ENCODE assay signal across 13 mouse cellular contexts in the genomic region with DNA sequence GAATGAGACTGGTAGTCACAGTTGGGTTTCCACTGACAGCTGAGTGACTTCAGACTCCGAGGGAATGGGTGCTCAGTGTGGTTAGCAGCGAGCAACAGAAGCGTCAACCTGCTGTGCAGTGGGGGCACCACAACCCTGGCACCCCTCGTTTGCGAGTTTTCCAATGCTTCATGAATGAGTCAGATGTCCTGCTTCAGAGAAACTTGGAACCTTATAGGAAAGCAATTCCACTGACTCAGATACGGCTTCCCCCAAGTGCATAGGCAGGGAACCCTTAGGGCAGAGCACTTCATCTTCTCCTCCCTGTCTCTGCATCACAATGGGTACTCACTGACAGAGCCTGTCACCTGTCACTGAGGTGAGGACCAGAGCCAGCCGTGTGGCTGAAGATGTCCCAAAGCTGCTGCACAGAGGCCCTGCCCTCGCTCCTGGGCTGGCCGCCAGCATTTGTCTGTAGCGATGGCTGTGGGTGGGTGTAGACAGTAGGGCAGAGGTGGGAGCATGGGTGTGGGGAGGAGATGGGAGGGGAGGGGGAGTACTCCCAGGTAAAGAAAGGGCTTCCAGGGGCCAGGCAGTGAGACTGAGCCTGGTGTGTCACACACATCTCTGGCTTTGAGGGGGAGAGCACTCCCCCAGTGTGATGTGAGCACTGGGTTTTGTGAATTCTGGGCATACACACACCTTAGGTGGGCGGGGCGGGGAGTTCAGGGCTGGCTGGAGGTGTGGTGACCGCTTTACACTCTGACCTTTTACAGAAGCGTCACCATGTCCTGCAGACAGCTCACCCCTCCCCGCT. TPM values are rescaled to one million over a fixed set of nuclear protein-coding genes. Genes with fewer than 3 reads are reported as not detected.
A peak's percentile ranks its signal among the peaks of the same experiment; 100 is the strongest.
DNase-seq lines count a peak whose midpoint lies in the region; ATAC-seq and TF ChIP-seq lines count a peak whose summit lies in the region.
"Had no signal": no experiment of that assay in that cellular context is flagged by ENCODE, and none has a peak within 500 bp of the region (broad histone marks: within the 10 kb centered on the region; RNA-seq: fewer than 3 reads in every experiment).

No protein-coding gene starts in this region.

- H3K4me3 ChIP-seq in forebrain, postnatal 0 days (ENCODE audit: low read depth, low read length): no peak overlapping the region
- no peak overlapping the region for H3K4me3 ChIP-seq in forebrain, embryonic 16.5 days (replicated peaks; ENCODE audit: low read length)
- H3K4me3 ChIP-seq in neural tube, embryonic 14.5 days (ENCODE audit: low read depth, low read length): no peak overlapping the region
- H3K4me3 ChIP-seq: megakaryocyte, embryonic 14.5 days had no signal

- H3K27ac ChIP-seq in forebrain, postnatal 0 days (ENCODE audit: low read depth, low read length): peak overlapping the region; percentile 77; the same call in 1 of the 2 replicates
- H3K27ac ChIP-seq in forebrain, embryonic 16.5 days (ENCODE audit: low read length): no peak overlapping the region
- peak overlapping the region; percentile 55; the same call in 1 of the 2 replicates for H3K27ac ChIP-seq in neural tube, embryonic 14.5 days (ENCODE audit: low read depth, low read length)

- H3K4me2 ChIP-seq in forebrain, postnatal 0 days (ENCODE audit: low read depth): no peak overlapping the region
- no peak overlapping the region for H3K4me2 ChIP-seq in forebrain, embryonic 16.5 days (ENCODE audit: low read length)
- no peak overlapping the region for H3K4me2 ChIP-seq in neural tube, embryonic 14.5 days (ENCODE audit: low read depth, low read length)

- no peaks in the 10 kb centered on the region for H3K27me3 ChIP-seq in forebrain, postnatal 0 days (ENCODE audit: insufficient read depth, low read length)
- no peaks in the 10 kb centered on the region for H3K27me3 ChIP-seq in forebrain, embryonic 16.5 days (replicated peaks; ENCODE audit: control insufficient read depth, insufficient read depth, low read length)
- no peaks in the 10 kb centered on the region for H3K27me3 ChIP-seq in neural tube, embryonic 14.5 days (ENCODE audit: control insufficient read depth, insufficient read depth, low read length)

- TF ChIP-seq CTCF in forebrain, postnatal 0 days (IDR thresholded peaks at IDR 0.05; ENCODE audit: low read depth): no peak

- no peak for ATAC-seq in forebrain, postnatal 0 days
- ATAC-seq in forebrain, embryonic 16.5 days: no peak
- no peak for ATAC-seq in neural tube, embryonic 14.5 days (ENCODE audit: low read depth)
- no peak for ATAC-seq in activated CD4-positive, CD25-positive, alpha-beta regulatory T cell, adult 4 months
- ATAC-seq: CD4-positive, CD25-positive, alpha-beta regulatory T cell, adult 4 months had no signal

- no peak for DNase-seq in forebrain, postnatal 0 days
- peak; percentile 34 for DNase-seq in left cerebral cortex, postnatal 4 days
- no peak for DNase-seq in left cerebral cortex, adult 9 months (ENCODE audit: low spot score in 2 of 2)
- peak; percentile 45 to 51 for DNase-seq in heart, postnatal 14 days
- DNase-seq in spleen, postnatal 10 days (ENCODE audit: low spot score in 2 of 2): no peak
- DNase-seq: embryo, embryonic 11 days; retina, postnatal 1 day had no signal

- H3K4me1 ChIP-seq in forebrain, postnatal 0 days (ENCODE audit: insufficient read depth): no peaks in the 10 kb centered on the region
- peaks cover 19% of the 10 kb centered on the region for H3K4me1 ChIP-seq in forebrain, embryonic 16.5 days (replicated peaks; ENCODE audit: control insufficient read depth, insufficient read depth, low read length)
- peaks cover 12% of the 10 kb centered on the region for H3K4me1 ChIP-seq in neural tube, embryonic 14.5 days (ENCODE audit: control insufficient read depth, insufficient read depth, low read length)

- H3K9ac ChIP-seq in forebrain, postnatal 0 days: no peak overlapping the region
- no peak overlapping the region for H3K9ac ChIP-seq in forebrain, embryonic 16.5 days (replicated peaks; ENCODE audit: low read depth, low read length)
- no peak overlapping the region for H3K9ac ChIP-seq in neural tube, embryonic 14.5 days (replicated peaks; ENCODE audit: low read depth, low read length)

- peaks cover 4% of the 10 kb centered on the region; the same call in 1 of the 2 replicates for H3K36me3 ChIP-seq in forebrain, postnatal 0 days (ENCODE audit: insufficient read depth)
- H3K36me3 ChIP-seq in forebrain, embryonic 16.5 days (ENCODE audit: control insufficient read depth, insufficient read depth): no peaks in the 10 kb centered on the region
- H3K36me3 ChIP-seq in neural tube, embryonic 14.5 days (ENCODE audit: control insufficient read depth, insufficient read depth, low read length): no peaks in the 10 kb centered on the region

- no peaks in the 10 kb centered on the region for H3K9me3 ChIP-seq in forebrain, postnatal 0 days (ENCODE audit: low read length)
- no peaks in the 10 kb centered on the region for H3K9me3 ChIP-seq in forebrain, embryonic 16.5 days (ENCODE audit: control insufficient read depth, low read length)
- no peaks in the 10 kb centered on the region for H3K9me3 ChIP-seq in neural tube, embryonic 14.5 days (ENCODE audit: control insufficient read depth, low read length)
- H3K9me3 ChIP-seq: megakaryocyte, embryonic 14.5 days had no signal

- WGBS in forebrain, postnatal 0 days: 70% methylated on average over 15 of the region's 15 CpGs
- 76% methylated on average over 15 of the region's 15 CpGs for WGBS in forebrain, embryonic 16.5 days
- 81% methylated on average over 15 of the region's 15 CpGs for WGBS in neural tube, embryonic 14.5 days

- intact Hi-C loops in left cerebral cortex, postnatal 4 days (cut with DNase I): no loop called here
- intact Hi-C loops in heart, postnatal 14 days (cut with DNase I): loop anchor here (2.0 kb wide), 2 partner anchors 15 to 41 kb away; no protein-coding TSS in a partner anchor

RNA-seq across cellular contexts. Expression of a gene that starts 7.5 kb away (rescaled TPM):
- 6.7 and 7.8 TPM in 2 replicates for total RNA-seq in forebrain, postnatal 0 days (2014; rRNA removed)
- polyA plus RNA-seq in forebrain, postnatal 0 days (2015; fragmentation: Nextera tagmentation; extraction: Ambion mirVana): 7.5 and 9.1 TPM in 2 replicates
- polyA plus RNA-seq in forebrain, embryonic 16.5 days (2015; fragmentation: Nextera tagmentation; extraction: Ambion mirVana): 19.1 TPM in 2 replicates
- 1 to 10 TPM; 5.6 to 6.0 TPM for total RNA-seq in left cerebral cortex, postnatal 4 days (2021)
- 10 to 100 TPM; 24.1 to 26.9 TPM for total RNA-seq in heart, postnatal 14 days (2021)
- polyA plus RNA-seq in neural tube, embryonic 14.5 days (2014; fragmentation: Nextera tagmentation; extraction: Ambion mirVana): 4.1 and 4.8 TPM in 2 replicates
- 1 to 10 TPM; 6.5 to 9.0 TPM for polyA plus RNA-seq in activated CD4-positive, CD25-positive, alpha-beta regulatory T cell, adult 4 months (2017; shearing (Covaris generic))

RNA-seq across cellular contexts. Expression of a gene that starts 8.7 kb away (rescaled TPM):
- 2.0 and 4.0 TPM in 2 replicates for total RNA-seq in forebrain, postnatal 0 days (2014; rRNA removed)
- 2.7 and 4.3 TPM in 2 replicates for polyA plus RNA-seq in forebrain, postnatal 0 days (2015; fragmentation: Nextera tagmentation; extraction: Ambion mirVana)
- polyA plus RNA-seq in forebrain, embryonic 16.5 days (2015; fragmentation: Nextera tagmentation; extraction: Ambion mirVana): 1.2 and 2.9 TPM in 2 replicates
- 1 to 10 TPM; 2.4 to 3.8 TPM for total RNA-seq in left cerebral cortex, postnatal 4 days (2021)
- 100 to 1,000 TPM; 184 to 195 TPM for total RNA-seq in heart, postnatal 14 days (2021)
- polyA plus RNA-seq in neural tube, embryonic 14.5 days (2014; fragmentation: Nextera tagmentation; extraction: Ambion mirVana): 3.2 and 4.8 TPM in 2 replicates
- polyA plus RNA-seq in activated CD4-positive, CD25-positive, alpha-beta regulatory T cell, adult 4 months (2017; shearing (Covaris generic)): 1 to 10 TPM in 1 of 2 experiments, under 1 TPM in 1; 0.95 to 3.1 TPM

RNA-seq across cellular contexts. Expression of a gene that starts 9.7 kb away (rescaled TPM):
- 4.6 and 5.8 TPM in 2 replicates for total RNA-seq in forebrain, postnatal 0 days (2014; rRNA removed)
- polyA plus RNA-seq in forebrain, postnatal 0 days (2015; fragmentation: Nextera tagmentation; extraction: Ambion mirVana): 6.9 and 7.6 TPM in 2 replicates
- 5.3 and 6.4 TPM in 2 replicates for polyA plus RNA-seq in forebrain, embryonic 16.5 days (2015; fragmentation: Nextera tagmentation; extraction: Ambion mirVana)
- 1 to 10 TPM; 6.2 to 6.9 TPM for total RNA-seq in left cerebral cortex, postnatal 4 days (2021)
- total RNA-seq in heart, postnatal 14 days (2021): 1 to 10 TPM; 2.0 to 2.3 TPM
- polyA plus RNA-seq in neural tube, embryonic 14.5 days (2014; fragmentation: Nextera tagmentation; extraction: Ambion mirVana): 8.2 TPM in 2 replicates
- 1 to 10 TPM; 2.8 to 5.1 TPM for polyA plus RNA-seq in activated CD4-positive, CD25-positive, alpha-beta regulatory T cell, adult 4 months (2017; shearing (Covaris generic))

RNA-seq across cellular contexts. Expression of a gene that starts 46.3 kb away (rescaled TPM):
- total RNA-seq in forebrain, postnatal 0 days (2014; rRNA removed): 153 and 177 TPM in 2 replicates
- 89.7 and 97.5 TPM in 2 replicates for polyA plus RNA-seq in forebrain, postnatal 0 days (2015; fragmentation: Nextera tagmentation; extraction: Ambion mirVana)
- 84.6 and 102 TPM in 2 replicates for polyA plus RNA-seq in forebrain, embryonic 16.5 days (2015; fragmentation: Nextera tagmentation; extraction: Ambion mirVana)
- 100 to 1,000 TPM; 107 to 115 TPM for total RNA-seq in left cerebral cortex, postnatal 4 days (2021)
- under 1 TPM in 1 of 2 experiments, not detected in 1; 0.19 TPM for total RNA-seq in heart, postnatal 14 days (2021)
- 80.0 and 80.3 TPM in 2 replicates for polyA plus RNA-seq in neural tube, embryonic 14.5 days (2014; fragmentation: Nextera tagmentation; extraction: Ambion mirVana)
- polyA plus RNA-seq in activated CD4-positive, CD25-positive, alpha-beta regulatory T cell, adult 4 months (2017; shearing (Covaris generic)): not detected
- polyA plus RNA-seq: CD4-positive, CD25-positive, alpha-beta regulatory T cell, adult 4 months; thymus, postnatal 0 days had no signal

Comparison
In these comparisons a context has a peak if more than half of its experiments do, and no peak if none do; other contexts are left out.
1. DNase-seq: peak in left cerebral cortex, postnatal 4 days (single experiment) and heart, postnatal 14 days (2 of 2); none in forebrain, postnatal 0 days (single experiment), left cerebral cortex, adult 9 months (0 of 2) and spleen, postnatal 10 days (0 of 2).